Mouse (Mus musculus) cerebellum, adult 11-12 months (tissue): Measurements from ENCODE around the gene Xrcc2.

ENCODE experiments used
- DNase-seq: peaks from one replicate; pipeline ENCODE4 v3.0.0; 2022

Xrcc2 gene

GRCm38 (mm10) chr5:25666684-25667083 is 38.9 kb downstream of the Xrcc2 start:
- DNase-seq, result no peak

- no peak for DNase-seq
Observed at GRCm38 (mm10) chr5:25666108-25666507, 39.5 kb downstream of the Xrcc2 start.

DNA sequence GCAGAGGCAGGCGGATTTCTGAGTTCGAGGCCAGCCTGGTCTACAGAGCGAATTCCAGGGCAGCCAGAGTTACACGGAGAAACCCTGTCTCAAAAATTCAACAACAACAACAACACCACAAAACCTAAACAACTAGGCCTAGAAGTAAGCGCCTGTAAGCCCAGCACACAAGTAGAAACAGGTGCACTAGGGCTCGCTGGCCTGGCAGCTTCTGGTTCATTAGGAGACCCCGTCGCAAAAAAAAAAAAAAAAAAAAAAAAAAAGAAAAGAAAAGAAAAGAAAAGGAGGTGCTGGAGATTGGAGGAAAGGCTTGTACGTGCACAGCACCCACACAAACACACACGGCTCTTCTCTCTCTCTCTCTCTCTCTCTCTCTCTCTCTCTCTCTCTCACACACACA is 40.1 kb downstream of the Xrcc2 start:
- no peak for DNase-seq

- no peak for DNase-seq
Observed at GRCm38 (mm10) chr5:25663165-25663564, 42.5 kb downstream of the Xrcc2 start.

DNA sequence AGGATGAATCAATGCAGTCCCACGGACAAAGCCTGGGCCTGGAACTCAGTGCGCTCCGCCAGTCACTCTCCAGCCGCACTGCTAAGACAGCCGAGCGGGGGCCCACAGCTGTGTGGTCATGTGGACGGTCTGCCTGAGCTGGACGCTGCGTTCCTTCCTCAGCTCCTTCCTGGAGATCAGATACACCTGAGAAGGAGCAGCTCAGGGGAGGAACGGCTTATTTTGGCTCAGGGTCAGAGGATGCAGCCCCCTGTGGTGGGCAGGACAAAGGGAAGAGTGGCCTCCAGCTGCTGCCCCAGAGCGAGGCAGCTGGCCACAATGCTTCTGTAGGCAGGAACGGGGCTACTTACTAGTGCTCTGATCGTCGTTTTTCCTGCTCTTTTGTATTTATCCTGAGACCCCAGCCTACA is 51.0 kb downstream of the Xrcc2 start:
- DNase-seq, result no peak

- DNase-seq, result no peak
Observed at GRCm38 (mm10) chr5:25653377-25653776, 52.2 kb downstream of the Xrcc2 start.

- DNase-seq, result no peak
Observed at GRCm38 (mm10) chr5:25652435-25652834, 53.2 kb downstream of the Xrcc2 start.

- peak; percentile 20 for DNase-seq
Observed at GRCm38 (mm10) chr5:25645661-25646364, 59.8 kb downstream of the Xrcc2 start.

GRCm38 (mm10) chr5:25644509-25644908 is 61.1 kb downstream of the Xrcc2 start:
- DNase-seq, result no peak

DNA sequence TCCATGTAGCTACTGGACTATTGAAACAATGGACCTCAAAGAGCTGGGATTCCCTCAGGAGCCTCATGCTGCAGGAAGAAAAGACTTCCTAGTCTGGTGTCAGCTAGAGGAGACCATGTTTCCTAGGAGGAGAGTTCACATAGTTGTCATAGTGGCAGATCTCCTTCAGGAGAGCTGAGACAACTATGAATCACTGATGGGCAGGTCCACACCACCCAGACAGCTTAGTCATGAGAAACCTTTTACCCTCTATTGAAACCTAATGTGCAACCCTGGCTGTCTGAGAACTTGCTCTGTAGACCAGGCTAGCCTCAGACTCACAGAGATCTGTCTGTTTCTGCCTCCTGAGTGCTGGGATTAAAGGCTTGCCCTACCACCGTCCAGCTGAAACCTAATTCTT is 62.9 kb downstream of the Xrcc2 start:
- DNase-seq, result no peak
